ENCODE assay signal across 24 mouse cellular contexts in genomic region chr4:88912187-88912586, GRCm38 (mm10). TPM values are rescaled to one million over a fixed set of nuclear protein-coding genes. Genes with fewer than 3 reads are reported as not detected.
"Had no signal": no experiment of that assay in that cellular context is flagged by ENCODE, and none has a peak within 500 bp of the region (broad histone marks: within the 10 kb centered on the region; RNA-seq: fewer than 3 reads in every experiment).

No protein-coding gene starts in this region.

- H3K4me2 ChIP-seq: kidney, embryonic 15.5 days; limb, embryonic 12.5 days; limb, embryonic 15.5 days; lung, embryonic 14.5 days; midbrain, embryonic 13.5 days; neural tube, embryonic 13.5 days had no signal

- H3K27me3 ChIP-seq: limb, embryonic 12.5 days; limb, embryonic 15.5 days; megakaryocyte, embryonic 14.5 days; midbrain, embryonic 13.5 days; neural tube, embryonic 13.5 days had no signal

- H3K9me3 ChIP-seq: kidney, embryonic 15.5 days; limb, embryonic 12.5 days; limb, embryonic 15.5 days; megakaryocyte, embryonic 14.5 days; midbrain, embryonic 10.5 days; midbrain, embryonic 13.5 days; neural tube, embryonic 13.5 days had no signal

- H3K4me1 ChIP-seq: limb, embryonic 12.5 days; limb, embryonic 15.5 days; midbrain, embryonic 10.5 days; midbrain, embryonic 13.5 days; neural tube, embryonic 13.5 days had no signal

- H3K4me3 ChIP-seq: kidney, embryonic 15.5 days; limb, embryonic 12.5 days; limb, embryonic 15.5 days; megakaryocyte, embryonic 14.5 days; midbrain, embryonic 10.5 days; midbrain, embryonic 13.5 days; myocyte; neural tube, embryonic 13.5 days had no signal

- H3K9ac ChIP-seq: kidney, embryonic 15.5 days; limb, embryonic 12.5 days; limb, embryonic 15.5 days; lung, embryonic 14.5 days; midbrain, embryonic 13.5 days; neural tube, embryonic 13.5 days had no signal

- H3K27ac ChIP-seq: kidney, embryonic 15.5 days; limb, embryonic 12.5 days; limb, embryonic 15.5 days; midbrain, embryonic 10.5 days; midbrain, embryonic 13.5 days; neural tube, embryonic 13.5 days had no signal

- DNase-seq: kidney, adult 2 months; kidney, postnatal 10 days; kidney, postnatal 36 days; left cerebral cortex, postnatal 4 days; lung, embryonic 14.5 days; lung, postnatal 36 days; retina, postnatal 1 day; right cerebral cortex, postnatal 25 days; thymus, adult 18-20 months; thymus, postnatal 36 days had no signal

- ATAC-seq: lung, postnatal 0 days; midbrain, embryonic 13.5 days; midbrain, embryonic 16.5 days had no signal

- H3K36me3 ChIP-seq: kidney, embryonic 15.5 days; limb, embryonic 12.5 days; limb, embryonic 15.5 days; midbrain, embryonic 10.5 days; midbrain, embryonic 13.5 days; neural tube, embryonic 13.5 days had no signal

RNA-seq across cellular contexts. Expression of gene Ifne, which starts 32.2 kb away (rescaled TPM):
- polyA plus RNA-seq: intestine, embryonic 14.5 days; kidney, adult 2 months; kidney, embryonic 15.5 days; limb, embryonic 12.5 days; limb, embryonic 15.5 days; lung, embryonic 14.5 days; lung, postnatal 0 days; midbrain, embryonic 10.5 days; midbrain, embryonic 13.5 days; midbrain, embryonic 16.5 days; myocyte; neural tube, embryonic 13.5 days; spleen, adult 2 months; stomach, embryonic 16.5 days; testis, adult 2 months had no signal
